Mouse (Mus musculus) C2C12 (cell line): ENCODE data around the gene Best3.

ENCODE experiments used
- CEBPB ChIP-seq: IDR thresholded peaks from one replicate; pipeline ENCODE4 v1.6.1; 2011; ENCODE audit warnings: low read depth, mild to moderate bottlenecking, control low read depth, moderate library complexity
- CTCF ChIP-seq: IDR thresholded peaks from one replicate; pipeline ENCODE4 v1.5.1; 2011; ENCODE audit not compliant: control insufficient read depth, insufficient read depth, insufficient read length
- FOSL1 ChIP-seq: IDR thresholded peaks from one replicate; pipeline ENCODE4 v1.8.0; 2011; ENCODE audit warnings: mild to moderate bottlenecking, low read length; ENCODE audit not compliant: poor library complexity, insufficient read depth, severe bottlenecking
- MAX ChIP-seq: IDR thresholded peaks from one replicate; pipeline ENCODE4 v1.6.1; 2011; ENCODE audit warnings: mild to moderate bottlenecking, control low read depth
- MYOD1 ChIP-seq: IDR thresholded peaks from one replicate; pipeline ENCODE4 v1.6.1; 2011; ENCODE audit warnings: low read depth; ENCODE audit not compliant: control insufficient read depth, insufficient read length
- MYOG ChIP-seq: IDR thresholded peaks from one replicate; pipeline ENCODE4 v1.6.1; 2011; ENCODE audit not compliant: control insufficient read depth, insufficient read length; ENCODE audit errors: extremely low read depth
- USF1 ChIP-seq: IDR thresholded peaks from one replicate; pipeline ENCODE4 v1.6.1; 2011; ENCODE audit warnings: low read depth, mild to moderate bottlenecking, control low read depth, moderate library complexity

GRCm38 (mm10) chr10:116968741-116969140, 17.4 kb upstream of the Best3 start:
- TF ChIP-seq CTCF (no peak), MAX (no peak), USF1 (no peak), MYOG (no peak), MYOD1 (no peak), FOSL1 (no peak), CEBPB (no peak)
